Mouse (Mus musculus) thymus, adult 2 months (tissue): ENCODE data around the gene Uhrf1bp1. TPM values are rescaled to one million over a fixed set of nuclear protein-coding genes. Genes with fewer than 3 reads are reported as not detected.

Experiments
- DNase-seq: peaks from one replicate; pipeline ENCODE4 v3.0.0; 2021
- H3K27ac ChIP-seq: fragments of 200-500 bp; 2 replicates; pipeline ENCODE4 v1.5.1; 2012; ENCODE audit warnings: low read length, control low read depth; ENCODE audit not compliant: control insufficient read depth, insufficient read depth
- H3K27me3 ChIP-seq: fragments of 200-500 bp; 2 replicates; pipeline ENCODE4 v1.6.1; 2012; ENCODE audit warnings: mild to moderate bottlenecking, low read length, moderate library complexity, mixed read lengths; ENCODE audit not compliant: control insufficient read depth, insufficient read depth
- H3K36me3 ChIP-seq: fragments of 200-500 bp; 2 replicates; pipeline ENCODE4 v1.6.1; 2012; ENCODE audit warnings: mild to moderate bottlenecking, low read length, moderate library complexity; ENCODE audit not compliant: control insufficient read depth, insufficient read depth
- H3K4me1 ChIP-seq: fragments of 200-500 bp; replicated peaks from 2 replicates; pipeline ENCODE4 v1.6.1; 2012; ENCODE audit warnings: low read length; ENCODE audit not compliant: control insufficient read depth, insufficient read depth
- H3K4me3 ChIP-seq: fragments of 200-500 bp; 2 replicates; pipeline ENCODE4 v1.5.1; 2012; ENCODE audit warnings: mild to moderate bottlenecking, low read length, control low read depth, moderate library complexity; ENCODE audit not compliant: control insufficient read depth, insufficient read depth
- CTCF ChIP-seq: fragments of 200-500 bp; IDR thresholded peaks from 2 replicates; pipeline ENCODE4 v1.5.1; 2012; ENCODE audit warnings: mild to moderate bottlenecking, control low read depth, low read length, moderate library complexity, borderline replicate concordance; ENCODE audit not compliant: control insufficient read depth, poor library complexity, insufficient read depth; ENCODE audit errors: extremely low read depth
- POLR2A ChIP-seq: fragments of 200-500 bp; IDR thresholded peaks from 2 replicates; pipeline ENCODE4 v1.6.1; 2012; ENCODE audit warnings: mild to moderate bottlenecking, low read length, control low read depth, moderate library complexity; ENCODE audit not compliant: control insufficient read depth, poor library complexity, insufficient read depth; ENCODE audit errors: extremely low read depth
- WGBS: fragments of 180-500 bp; shearing (Covaris S2); methylation state at CpG from one replicate; pipeline ENCODE4 v1.1.7; 2018; 5-methylcytosine and 5-hydroxymethylcytosine counted together
- polyA plus RNA-seq: library from polyadenylated mRNA; depleted of rRNA; stranded (reverse); fragments of >200 nt; gene quantifications from 2 replicates; pipeline ENCODE4 v1.2.3, GENCODE M21; 2012

Gene Uhrf1bp1
- polyA plus RNA-seq, 1 experiment, result 4.4 TPM

GRCm38 (mm10) chr17:27939028-27939427 is 82.8 kb downstream of the Uhrf1bp1 start:
- no peak overlapping the region for H3K4me3 ChIP-seq
- no peak for DNase-seq
- no peak for TF ChIP-seq CTCF
- no peak for TF ChIP-seq POLR2A
- no peaks in the 10 kb centered on the region for H3K36me3 ChIP-seq
- H3K27me3 ChIP-seq, result no peaks in the 10 kb centered on the region
- no peak overlapping the region for H3K27ac ChIP-seq
- WGBS, result 93% methylated on average over 5 of the region's 5 CpGs
- H3K4me1 ChIP-seq, result no peaks in the 10 kb centered on the region

- H3K4me1 ChIP-seq, result no peaks in the 10 kb centered on the region
- TF ChIP-seq POLR2A (no peak), CTCF (no peak)
- no peaks in the 10 kb centered on the region for H3K36me3 ChIP-seq
- H3K27me3 ChIP-seq, result no peaks in the 10 kb centered on the region
- WGBS, result 95% methylated on average over 4 of the region's 4 CpGs
- no peak overlapping the region for H3K27ac ChIP-seq
- no peak for DNase-seq
- H3K4me3 ChIP-seq, result no peak overlapping the region
These were observed 84.1 kb downstream of the Uhrf1bp1 start for GRCm38 (mm10) chr17:27940352-27940751.

GRCm38 (mm10) chr17:27941178-27941577 is 84.9 kb downstream of the Uhrf1bp1 start:
- 97% methylated on average over 5 of the region's 5 CpGs for WGBS
- Histone ChIP-seq H3K27ac (no peak overlapping the region), H3K4me1 (no peaks in the 10 kb centered on the region), H3K4me3 (no peak overlapping the region), H3K27me3 (no peaks in the 10 kb centered on the region), H3K36me3 (no peaks in the 10 kb centered on the region)
- TF ChIP-seq CTCF, result no peak
- no peak for TF ChIP-seq POLR2A
- no peak for DNase-seq

DNA sequence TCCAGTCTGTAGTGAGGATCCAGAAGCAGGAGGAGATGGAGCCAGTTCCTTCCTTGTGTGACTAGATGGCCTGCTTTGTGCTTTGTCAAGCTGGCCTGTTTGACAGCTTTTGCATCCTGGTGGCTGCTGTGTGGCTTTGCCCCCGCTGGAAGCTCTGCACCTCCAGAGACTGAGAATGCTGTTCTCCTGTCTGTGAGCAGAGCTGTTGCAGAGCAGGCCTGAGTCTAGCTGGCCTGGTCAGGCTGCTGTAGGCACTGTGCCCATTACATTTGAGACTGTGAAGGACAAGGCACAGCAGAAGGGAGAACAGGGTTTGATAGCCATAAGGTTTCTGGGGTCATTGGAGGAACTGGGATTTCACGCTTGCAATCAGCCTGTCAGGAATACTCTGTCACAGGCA is 85.5 kb downstream of the Uhrf1bp1 start:
- Histone ChIP-seq H3K4me1 (no peaks in the 10 kb centered on the region), H3K4me3 (no peak overlapping the region), H3K27me3 (no peaks in the 10 kb centered on the region), H3K27ac (no peak overlapping the region), H3K36me3 (no peaks in the 10 kb centered on the region)
- 86% methylated on average over 2 of the region's 2 CpGs for WGBS
- TF ChIP-seq POLR2A, result no peak
- TF ChIP-seq CTCF, result no peak
- no peak for DNase-seq

DNA sequence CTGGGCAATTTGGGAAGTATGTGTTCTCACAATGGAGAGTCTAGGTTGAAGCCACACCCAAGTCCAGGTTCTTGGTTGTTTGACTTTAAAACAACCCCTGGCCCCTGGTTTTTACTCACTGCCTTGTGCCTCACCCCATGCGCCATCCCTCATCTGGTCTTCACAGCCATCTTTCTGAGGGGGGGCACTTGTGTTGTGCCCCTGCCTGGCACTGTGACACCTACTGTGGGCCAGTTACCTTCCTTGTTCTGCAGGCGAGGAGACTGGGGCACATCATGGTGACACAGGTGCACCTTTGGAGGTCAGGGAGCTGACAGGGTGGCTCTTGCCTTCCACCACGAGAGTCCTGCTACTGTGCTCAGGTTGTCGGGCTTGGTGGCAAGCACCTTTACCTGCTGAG is 85.9 kb downstream of the Uhrf1bp1 start:
- no peak overlapping the region for H3K27ac ChIP-seq

DNA sequence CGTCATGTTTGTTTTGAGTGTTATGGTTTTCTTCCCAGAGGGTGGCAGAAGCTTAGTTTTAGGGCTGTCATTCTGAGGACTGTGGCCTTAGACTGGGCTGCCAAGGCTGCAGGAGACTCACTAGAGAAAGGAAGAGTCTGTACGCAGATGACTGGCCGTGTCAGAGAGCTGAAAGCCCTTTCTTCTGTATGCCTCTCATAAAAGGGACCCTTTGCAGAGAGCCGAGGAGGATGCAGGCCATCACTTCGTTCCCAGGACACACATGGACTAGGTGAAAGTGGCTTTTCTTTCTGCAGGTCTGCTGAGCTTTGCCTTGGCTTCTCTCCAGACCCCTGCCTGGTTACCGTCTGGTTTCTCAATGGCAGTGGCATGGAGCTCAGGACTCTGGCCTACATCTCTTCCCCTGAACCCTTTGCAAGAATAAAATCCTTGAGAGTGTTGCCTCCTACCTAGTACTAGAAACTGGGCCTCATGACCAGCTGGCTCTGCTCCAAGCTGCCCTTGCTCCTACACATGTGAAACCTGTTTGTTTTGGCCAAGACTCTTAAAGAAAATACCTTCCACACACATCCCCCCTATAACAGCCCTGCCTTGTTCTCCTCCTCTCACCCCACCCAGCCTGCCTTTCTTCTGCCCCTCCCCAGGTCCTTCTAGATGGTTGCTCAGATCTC is 89.4 kb downstream of the Uhrf1bp1 start:
- no peak for DNase-seq
- H3K27ac ChIP-seq, result no peak overlapping the region
- H3K4me3 ChIP-seq, result no peak overlapping the region
- WGBS, result 88% methylated on average over 6 of the region's 6 CpGs
- no peaks in the 10 kb centered on the region for H3K27me3 ChIP-seq
- TF ChIP-seq CTCF (no peak), POLR2A (no peak)
- no peaks in the 10 kb centered on the region for H3K4me1 ChIP-seq
- H3K36me3 ChIP-seq, result no peaks in the 10 kb centered on the region

More for the DNA sequence above, 85.9 kb downstream of the Uhrf1bp1 start:
- DNase-seq, result no peak
- TF ChIP-seq POLR2A, result no peak
- TF ChIP-seq CTCF, result no peak
- Histone ChIP-seq H3K27me3 (no peaks in the 10 kb centered on the region), H3K4me3 (no peak overlapping the region), H3K4me1 (no peaks in the 10 kb centered on the region), H3K36me3 (no peaks in the 10 kb centered on the region)
- WGBS, result 91% methylated on average over 4 of the region's 4 CpGs

- DNase-seq, result no peak
- TF ChIP-seq POLR2A (no peak), CTCF (no peak)
- no peak overlapping the region for H3K27ac ChIP-seq
- WGBS, result 98% methylated on average over 8 of the region's 8 CpGs
- H3K27me3 ChIP-seq, result no peaks in the 10 kb centered on the region
- no peaks in the 10 kb centered on the region for H3K4me1 ChIP-seq
- H3K36me3 ChIP-seq, result no peaks in the 10 kb centered on the region
- H3K4me3 ChIP-seq, result no peak overlapping the region
These were observed 90.1 kb downstream of the Uhrf1bp1 start for GRCm38 (mm10) chr17:27946371-27946770.
